Mouse (Mus musculus) liver, adult 2 months (tissue): ENCODE measurements at regions not wholly inside any gene's neighbourhood (a gene's known extent, or its start where the extent isn't known, plus 50 kb on each side); places are given as distances from the start of the nearest gene placed in this dataset.

Source experiments
- CTCF ChIP-seq: fragments of 200-500 bp; IDR thresholded peaks from 2 replicates; pipeline ENCODE4 v1.5.1; 2011; ENCODE audit warnings: low read depth, low read length, control low read depth
- POLR2A ChIP-seq: fragments of 200-500 bp; IDR thresholded peaks from 2 replicates; pipeline ENCODE4 v1.6.1; 2011; ENCODE audit warnings: low read length, control low read depth; ENCODE audit not compliant: insufficient read depth; ENCODE audit errors: extremely low read depth

DNA sequence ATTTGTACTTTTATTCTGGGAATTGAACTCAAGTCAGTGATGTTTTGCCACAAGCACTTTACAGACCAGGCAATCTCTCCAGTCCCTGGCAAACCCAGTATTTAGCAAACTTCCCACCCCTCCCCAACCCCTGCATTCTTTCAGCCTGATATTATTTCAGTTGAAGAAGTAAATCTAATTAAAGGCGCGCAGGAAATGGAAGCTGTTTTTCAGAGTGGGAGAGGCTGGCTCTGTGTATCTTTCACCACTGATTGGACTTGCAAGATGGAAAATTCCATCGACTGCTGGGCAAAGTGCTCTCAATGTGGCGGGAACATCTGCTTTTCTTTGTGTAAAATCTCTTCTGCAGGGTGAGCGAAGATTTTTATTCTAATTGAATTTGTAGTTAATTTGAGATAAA lies 68.0 kb upstream of the Gm10295 start:
- TF ChIP-seq POLR2A, result no peak
- no peak for TF ChIP-seq CTCF
